Mouse (Mus musculus): ENCODE measurements at regions not wholly inside any gene's neighbourhood (a gene's known extent, or its start where the extent isn't known, plus 50 kb on each side); places are given as distances from the start of the nearest gene placed in this dataset.

DNA sequence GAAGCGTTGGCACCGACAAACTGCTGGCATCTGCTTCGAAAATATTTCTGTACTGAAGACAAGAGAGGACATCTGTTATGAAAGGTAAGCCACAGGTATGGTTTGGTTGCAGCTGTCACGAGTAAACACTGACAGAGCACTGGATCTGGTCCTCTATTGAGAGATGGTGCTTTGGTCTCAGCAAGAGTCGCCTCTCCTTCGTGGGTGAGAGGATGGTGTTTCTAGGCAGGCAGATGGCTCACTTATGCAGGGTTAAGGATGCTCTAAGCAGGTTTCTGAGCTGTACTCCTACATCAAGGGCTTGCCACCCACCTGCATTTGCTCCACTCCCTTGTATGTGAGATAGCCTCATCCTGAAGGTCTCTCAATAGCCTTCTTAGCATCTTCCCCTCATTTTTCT is 448.3 kb upstream of the Gulo start:
- TF ChIP-seq POLR2A (IDR thresholded peaks at IDR 0.05; ENCODE audit: borderline replicate concordance, low read depth, low read length) (no peak), CTCF (IDR thresholded peaks at IDR 0.05; ENCODE audit: low read depth, low read length) (no peak)

All from bone marrow macrophage, adult 2 months (primary cell).